Mouse (Mus musculus) liver, postnatal 0 days (tissue): ENCODE measurements at regions not wholly inside any gene's neighbourhood (a gene's known extent, or its start where the extent isn't known, plus 50 kb on each side); places are given as distances from the start of the nearest gene placed in this dataset.

Experiments used
- CTCF ChIP-seq: sonication (generic); IDR thresholded peaks from 2 replicates; pipeline ENCODE4 v1.5.1; 2016; ENCODE audit warnings: antibody characterized with exemption, low read depth
- EP300 ChIP-seq: IDR thresholded peaks from 2 replicates; pipeline ENCODE4 v1.6.1; 2016; ENCODE audit warnings: antibody characterized with exemption, low read depth, mild to moderate bottlenecking

- TF ChIP-seq CTCF (no peak), EP300 (no peak)
Measured at GRCm38 (mm10) chr12:27881720-27882119, 539.3 kb upstream of the Sox11 start.
